Mouse (Mus musculus) ES-CJ7 (cell line): Measurements from ENCODE around the gene Gm15013.
"Not testable (repeated sequence)": the region's sequence is repeated elsewhere in the genome, so short reads cannot be mapped to it uniquely, and the experiment has no call there.

Experiments
- DNase-seq: peaks from one replicate; pipeline ENCODE4 v3.0.0; 2011; ENCODE audit warnings: low read depth, low spot score

Gene Gm15013

GRCm38 (mm10) chrX:139714381-139714780 is at the start of gene Gm15013:
TSS of gene Gm15013 (minus strand) at chrX:139714481.
- no peak for DNase-seq

GRCm38 (mm10) chrX:139762546-139762945 is 48.3 kb upstream of the Gm15013 start:
- peak; percentile 22 for DNase-seq

GRCm38 (mm10) chrX:139758634-139759033 is 44.4 kb upstream of the Gm15013 start:
- DNase-seq = not testable (repeated sequence)

- peak; percentile 33 for DNase-seq
Measured at GRCm38 (mm10) chrX:139751855-139752254, 37.6 kb upstream of the Gm15013 start.

- DNase-seq = no peak
Measured at GRCm38 (mm10) chrX:139737066-139737465, 22.8 kb upstream of the Gm15013 start.

DNA sequence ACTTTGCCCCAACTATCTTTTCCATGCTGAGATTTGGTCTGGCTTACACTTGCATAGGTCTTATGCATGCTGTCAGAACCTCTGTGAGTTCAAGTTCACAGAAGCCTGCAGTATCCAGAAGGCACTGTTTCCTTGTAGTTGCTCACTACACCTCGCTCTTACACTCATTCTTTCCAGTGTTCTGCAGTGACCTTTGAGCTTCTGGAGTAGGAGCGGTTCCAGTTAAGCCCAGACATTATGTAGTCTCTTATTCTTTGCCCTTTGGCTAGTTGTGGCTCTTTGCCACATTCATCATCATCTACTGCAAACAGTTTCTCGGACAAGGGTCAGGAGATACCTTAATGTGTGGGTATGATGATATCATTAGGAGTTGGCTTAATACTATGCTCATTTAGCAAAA is 16.3 kb upstream of the Gm15013 start:
- no peak for DNase-seq

DNA sequence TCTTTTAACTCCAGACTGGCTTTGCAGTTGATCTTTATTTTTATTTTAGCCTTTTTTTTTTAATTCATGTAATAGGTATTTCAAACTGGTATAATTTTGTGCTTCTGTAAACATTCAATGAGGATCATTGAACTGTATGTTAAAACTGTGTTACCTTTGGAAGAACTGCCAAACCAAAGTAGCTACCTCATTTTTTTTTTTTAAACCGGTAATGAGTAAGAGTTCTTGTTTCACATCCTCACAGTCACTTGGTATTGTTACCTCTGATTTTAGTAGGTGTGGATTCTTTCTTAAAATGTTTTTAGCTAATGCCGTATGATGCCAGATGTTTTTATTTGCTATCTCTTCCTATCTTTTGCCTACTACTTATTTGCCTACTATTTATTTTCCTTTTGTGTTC is 8.1 kb upstream of the Gm15013 start:
- no peak for DNase-seq

DNA sequence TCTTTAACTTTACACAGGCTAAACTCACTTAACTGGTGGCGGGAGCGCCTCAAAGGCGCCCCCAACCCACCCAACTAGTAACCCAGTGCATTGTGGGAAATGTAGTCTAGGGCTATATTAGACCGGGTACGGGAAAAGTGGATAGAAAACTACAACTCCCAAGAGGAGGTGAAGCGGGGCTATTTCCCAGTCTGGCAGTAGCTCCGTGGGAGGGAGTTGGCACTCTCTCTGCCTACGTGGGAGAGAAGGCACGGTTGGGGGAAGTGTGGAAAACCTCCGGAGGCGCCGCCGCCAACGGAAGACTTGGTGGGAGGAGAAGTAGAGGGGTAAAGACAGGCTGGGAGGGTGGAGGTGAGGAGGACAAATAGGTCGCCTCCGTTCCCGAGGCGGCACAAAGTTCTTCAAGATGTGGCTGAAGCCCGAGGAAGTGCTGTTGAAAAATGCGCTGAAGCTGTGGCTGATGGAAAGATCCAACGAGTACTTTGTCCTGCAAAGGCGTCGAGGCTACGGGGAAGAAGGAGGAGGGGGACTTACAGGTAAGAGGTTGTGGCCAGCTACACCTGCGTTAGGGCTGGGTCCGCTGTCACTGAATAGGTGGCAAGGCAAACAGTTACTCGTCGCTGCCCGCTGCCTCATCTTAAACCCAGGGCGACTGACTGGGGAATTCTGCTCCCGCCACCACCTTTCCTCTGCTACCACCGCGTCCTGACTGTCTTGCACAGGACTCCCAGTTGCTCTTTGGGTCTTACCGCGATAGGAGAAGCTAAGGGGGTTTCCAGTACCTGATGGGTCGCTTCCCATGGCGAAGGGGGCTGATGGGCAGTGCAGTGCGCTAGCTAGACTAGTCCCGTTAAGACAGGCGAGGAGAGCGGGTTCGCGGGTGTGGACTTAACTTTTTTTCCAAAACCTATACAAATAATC is 29.2 kb downstream of the Gm15013 start, which contains the start of gene Tbc1d8b:
Gene Tbc1d8b (plus strand): TSS at position 222 of the 921 bp plus-strand sequence.
- DNase-seq = peak; percentile 88

DNA sequence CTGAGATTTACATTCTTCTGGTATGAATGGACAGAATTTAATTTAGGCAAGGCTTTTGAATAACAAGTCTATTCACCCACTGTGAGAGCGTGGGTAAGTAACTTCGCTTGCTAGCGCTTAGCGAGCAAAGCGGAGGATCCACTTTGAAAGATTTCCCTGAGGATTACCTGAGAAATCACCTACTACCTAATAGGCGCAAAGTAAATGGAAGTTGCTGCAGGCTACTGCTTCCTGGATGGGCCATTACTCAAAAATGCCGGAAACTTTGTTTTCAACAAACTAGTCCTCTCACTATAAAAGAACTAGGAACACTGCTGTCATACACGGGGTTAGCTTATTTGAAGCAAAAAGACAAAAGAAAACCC is 29.9 kb downstream of the Gm15013 start:
- DNase-seq = no peak

DNA sequence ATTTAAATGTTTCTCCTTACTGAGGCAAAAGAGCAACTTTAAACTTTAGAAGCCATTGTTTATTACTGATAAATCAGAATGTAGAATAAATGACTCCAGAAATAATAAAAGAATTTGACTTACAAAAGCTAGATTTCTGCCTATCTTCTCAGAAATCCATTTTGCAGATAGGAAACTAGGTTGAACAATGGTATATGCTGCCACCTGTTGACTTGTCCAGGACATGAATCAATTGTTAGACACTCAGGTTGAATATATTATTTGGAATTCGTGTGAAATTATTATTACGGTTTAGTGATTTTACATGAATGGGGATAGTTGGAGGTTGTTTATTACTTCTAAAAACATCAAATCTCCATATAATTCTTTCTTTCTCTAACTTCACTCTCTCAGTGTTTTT is 48.5 kb downstream of the Gm15013 start:
- DNase-seq = no peak
